Mouse (Mus musculus) common myeloid progenitor, adult 5-6 weeks (primary cell): ENCODE results near the gene Cyb5r3. TPM values are rescaled to one million over a fixed set of nuclear protein-coding genes. Genes with fewer than 3 reads are reported as not detected.

Experiments
- ATAC-seq: replicated peaks from 2 replicates; pipeline ENCODE4 v1.8.0; 2016; ENCODE audit warnings: low read depth, mild to moderate bottlenecking, moderate TSS enrichment, inconsistent platforms; ENCODE audit not compliant: poor library complexity, severe bottlenecking
- total RNA-seq: library from RNA; stranded (forward); fragments of 200-1000, 187-1606 nt; gene quantifications from 2 replicates; pipeline ENCODE4 v1.2.3, GENCODE M21; 2017

Cyb5r3 gene
- total RNA-seq, 1 experiment from 2014 or later: 31.7 TPM

DNA sequence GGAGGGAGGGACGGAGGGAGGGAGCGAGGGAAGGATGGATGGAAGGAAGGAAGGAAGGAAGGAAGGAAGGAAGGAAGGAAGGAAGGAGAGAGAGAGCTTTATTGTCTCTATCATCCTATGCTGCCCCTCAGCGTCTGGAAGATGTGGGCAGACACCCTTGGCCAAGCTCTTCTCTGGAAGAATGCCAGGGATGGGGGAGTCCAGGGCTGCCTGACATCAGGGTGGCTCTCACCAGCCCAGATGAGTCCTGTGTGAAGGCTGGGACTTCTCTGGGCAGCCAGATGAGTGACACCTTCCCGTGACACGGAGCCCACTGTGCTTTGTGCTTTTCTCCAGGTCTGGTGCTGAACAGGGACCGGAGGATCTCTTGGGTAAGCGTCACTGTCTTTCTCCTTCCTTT lies 60.5 kb downstream of the Cyb5r3 start:
- no peak for ATAC-seq

DNA sequence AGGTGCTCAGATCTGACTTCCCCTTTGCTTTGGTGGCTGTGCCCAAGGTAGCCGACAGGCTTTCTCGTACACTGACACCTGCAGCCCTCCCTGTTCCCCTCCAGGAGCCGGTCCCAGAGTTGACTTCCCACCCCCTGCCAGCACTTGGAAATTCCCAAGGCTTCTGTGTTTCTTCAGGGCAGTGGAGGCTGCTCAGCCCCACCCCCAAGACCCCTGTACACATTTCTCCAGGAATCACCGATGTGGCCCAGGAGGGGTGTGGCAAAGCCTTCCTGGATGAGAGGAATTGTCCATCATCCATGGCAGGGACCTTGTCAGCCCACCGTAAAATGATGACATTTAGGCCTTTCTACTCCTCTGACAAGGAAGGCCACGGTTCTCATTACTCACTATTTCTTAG lies 61.1 kb downstream of the Cyb5r3 start:
- ATAC-seq: no peak

DNA sequence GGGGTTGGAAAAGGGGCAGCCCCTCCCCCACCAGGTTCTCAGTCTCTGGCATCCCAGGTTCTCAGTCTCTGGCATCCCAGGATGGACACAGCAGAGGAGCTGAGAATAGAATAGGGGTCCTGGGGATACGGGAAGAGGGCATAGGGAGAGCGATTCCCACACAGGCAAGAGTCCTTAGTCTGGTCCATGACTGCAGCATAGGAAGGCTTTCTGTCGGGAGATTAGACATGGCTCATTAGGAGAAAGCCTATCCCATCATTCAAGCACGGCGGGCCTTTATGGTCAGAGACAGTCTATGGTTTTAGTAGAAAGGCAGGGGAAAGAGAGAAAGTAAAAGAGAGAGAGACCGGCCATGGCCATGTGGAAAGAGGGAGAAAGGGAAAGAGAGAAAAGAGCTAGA lies 64.6 kb downstream of the Cyb5r3 start:
- ATAC-seq: no peak

DNA sequence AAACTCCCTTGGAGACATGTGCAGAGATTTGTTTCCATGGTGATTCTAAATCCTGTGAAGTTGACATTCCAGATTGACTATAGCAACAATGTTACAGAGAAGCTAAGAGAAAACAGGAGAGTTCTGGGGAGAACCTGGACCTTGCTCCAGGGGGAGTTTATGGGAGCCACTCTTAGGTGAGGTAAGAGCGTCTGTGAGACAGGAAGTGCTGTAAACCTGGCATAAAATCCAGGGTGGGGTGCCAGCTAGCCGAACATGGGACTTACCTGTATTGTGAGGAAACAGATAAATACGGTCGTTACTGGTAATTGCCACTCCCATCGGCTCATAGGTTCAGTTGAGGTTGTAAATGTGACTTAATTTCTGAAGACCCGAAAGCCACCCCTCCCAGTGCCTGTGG lies 66.0 kb downstream of the Cyb5r3 start:
- ATAC-seq: no peak

Other genes with a start within 250 kb of the Cyb5r3 start
- 101 and 107 TPM in 2 replicates for gene Tcf20, start 184.7 kb downstream of the Cyb5r3 start, total RNA-seq
- 23.1 and 25.0 TPM in 2 replicates for gene Nfam1, start 139.3 kb downstream of the Cyb5r3 start, total RNA-seq
- gene Serhl, start 83.1 kb downstream of the Cyb5r3 start, total RNA-seq: 30.7 and 35.2 TPM in 2 replicates
- 87.5 and 106 TPM in 2 replicates for gene Rrp7a, start 49.8 kb downstream of the Cyb5r3 start, total RNA-seq
- gene Poldip3, start 23.2 kb downstream of the Cyb5r3 start, total RNA-seq: 70.1 and 94.4 TPM in 2 replicates
- gene A4galt, start 79.2 kb upstream of the Cyb5r3 start, total RNA-seq: not detected in 2 replicates
- gene Arfgap3, start 177.7 kb upstream of the Cyb5r3 start, total RNA-seq: 13.8 and 25.5 TPM in 2 replicates